Comparison of ENCODE assay signal across 8 mouse cellular contexts in genomic region chr9:118168544-118168943, GRCm38 (mm10). TPM values are rescaled to one million over a fixed set of nuclear protein-coding genes. Genes with fewer than 3 reads are reported as not detected.
A peak's percentile ranks its signal among the peaks of the same experiment; 100 is the strongest.
DNase-seq lines count a peak whose midpoint lies in the region; ATAC-seq and TF ChIP-seq lines count a peak whose summit lies in the region.

No protein-coding gene starts in this region.

- ATAC-seq in heart, embryonic 11.5 days (replicated peaks; ENCODE audit: insufficient number of reproducible peaks, low FRiP score, low TSS enrichment): no peak
- ATAC-seq in megakaryocyte, adult 5-6 weeks (ENCODE audit: poor library complexity, severe bottlenecking): peak; percentile 92
- no peak for ATAC-seq in forebrain, embryonic 15.5 days (replicated peaks)

- TF ChIP-seq CTCF in brain, embryonic 14.5 days (IDR thresholded peaks at IDR 0.05; ENCODE audit: borderline replicate concordance, extremely low read depth, insufficient read depth, insufficient read length): peak; percentile 40; the same call in 1 of the 2 replicates

- H3K27me3 ChIP-seq in heart, embryonic 11.5 days (ENCODE audit: control insufficient read depth, insufficient read depth, low read length): no peaks in the 10 kb centered on the region
- no peaks in the 10 kb centered on the region for H3K27me3 ChIP-seq in forebrain, embryonic 15.5 days

- DNase-seq in heart, postnatal 4 days: peak; percentile 7
- peak; percentile 10 to 16 for DNase-seq in CD8-positive naive resting alpha-beta T cell, adult 2 months (ENCODE audit: low read depth in 2 of 2, low spot score in 2 of 2)
- DNase-seq in brain, embryonic 14.5 days (ENCODE audit: low read depth): no peak
- DNase-seq in layer of hippocampus, adult 11-12 months (ENCODE audit: low spot score): no peak
- no peak for DNase-seq in ovary, adult 18-20 months (ENCODE audit: low spot score)

- no peaks in the 10 kb centered on the region for H3K4me1 ChIP-seq in heart, embryonic 11.5 days (ENCODE audit: control insufficient read depth, insufficient read depth, low read length)
- H3K4me1 ChIP-seq in forebrain, embryonic 15.5 days: no peaks in the 10 kb centered on the region

- H3K36me3 ChIP-seq in heart, embryonic 11.5 days (ENCODE audit: control insufficient read depth, insufficient read depth, low read length): no peaks in the 10 kb centered on the region
- no peaks in the 10 kb centered on the region for H3K36me3 ChIP-seq in forebrain, embryonic 15.5 days

- 41% methylated on average over 5 of the region's 5 CpGs for WGBS in heart, embryonic 11.5 days (ENCODE audit: insufficient replicate concordance)
- WGBS in forebrain, embryonic 15.5 days: 51% methylated on average over 5 of the region's 5 CpGs

- no peak overlapping the region for H3K4me2 ChIP-seq in heart, embryonic 11.5 days
- no peak overlapping the region for H3K4me2 ChIP-seq in forebrain, embryonic 15.5 days (replicated peaks)

- H3K9me3 ChIP-seq in heart, embryonic 11.5 days (replicated peaks; ENCODE audit: control insufficient read depth, low read length): no peaks in the 10 kb centered on the region
- H3K9me3 ChIP-seq in forebrain, embryonic 15.5 days: 0 out of 2 replicates have a peak, but pooled peaks cover 3% of the 10 kb centered on the region

- H3K27ac ChIP-seq in heart, embryonic 11.5 days (ENCODE audit: low read depth, low read length): no peak overlapping the region
- no peak overlapping the region for H3K27ac ChIP-seq in forebrain, embryonic 15.5 days (replicated peaks)

- H3K9ac ChIP-seq in heart, embryonic 11.5 days (ENCODE audit: low read depth, low read length): no peak overlapping the region
- H3K9ac ChIP-seq in forebrain, embryonic 15.5 days (replicated peaks): no peak overlapping the region

- no peak for TF ChIP-seq POLR2A in brain, embryonic 14.5 days (IDR thresholded peaks at IDR 0.05; ENCODE audit: borderline replicate concordance, extremely low read depth, insufficient read depth, insufficient read length, poor library complexity, severe bottlenecking)

- no peak overlapping the region for H3K4me3 ChIP-seq in heart, embryonic 11.5 days (ENCODE audit: low read depth, low read length)
- H3K4me3 ChIP-seq in forebrain, embryonic 15.5 days: no peak overlapping the region

RNA-seq across cellular contexts. Expression of gene Cmc1, which starts 18.6 kb away (rescaled TPM):
- 10 to 100 TPM; 25.9 to 27.9 TPM for total RNA-seq in heart, postnatal 4 days (2021)
- 39.3 and 41.2 TPM in 2 replicates for polyA plus RNA-seq in heart, embryonic 11.5 days (2014; fragmentation: Nextera tagmentation; extraction: Ambion mirVana)
- polyA plus RNA-seq in brain, embryonic 14.5 days (2012; rRNA removed): 10.1 and 10.7 TPM in 2 replicates
- 46.5 and 55.2 TPM in 2 replicates for total RNA-seq in megakaryocyte, adult 5-6 weeks (2015)
- total RNA-seq in megakaryocyte, adult 5-6 weeks (2017): 38.6 and 41.7 TPM in 2 replicates
- 38.3 and 39.3 TPM in 2 replicates for polyA plus RNA-seq in forebrain, embryonic 15.5 days (2015; fragmentation: Nextera tagmentation; extraction: Ambion mirVana)

Comparison
In these comparisons a context has a peak if more than half of its experiments do, and no peak if none do; other contexts are left out.
1. DNase-seq: peak in heart, postnatal 4 days (single experiment) and CD8-positive naive resting alpha-beta T cell, adult 2 months (2 of 2); none in brain, embryonic 14.5 days (single experiment), layer of hippocampus, adult 11-12 months (single experiment) and ovary, adult 18-20 months (single experiment).